Mouse (Mus musculus): ENCODE results near the gene Zscan20. TPM values are rescaled to one million over a fixed set of nuclear protein-coding genes. Genes with fewer than 3 reads are reported as not detected.

Zscan20 gene
- 5.7 and 6.3 TPM in 2 replicates for polyA plus RNA-seq (2016; fragmentation: Nextera tagmentation; extraction: Ambion mirVana)

- no peaks in the 10 kb centered on the region for H3K9me3 ChIP-seq
- under 1% methylated on average over 24 of the region's 24 CpGs for WGBS
- H3K4me1 ChIP-seq (replicated peaks) = peaks cover 18% of the 10 kb centered on the region
- peaks cover 4% of the 10 kb centered on the region; the same call in 1 of the 2 replicates for H3K36me3 ChIP-seq
- no peaks in the 10 kb centered on the region for H3K27me3 ChIP-seq (ENCODE audit: insufficient read depth, poor library complexity, severe bottlenecking)
- peak within 1 kb of the TSS; percentile 89 for H3K27ac ChIP-seq
- peak within 1 kb of the TSS; percentile 86 for H3K4me3 ChIP-seq
- peak; percentile 97 for DNase-seq (ENCODE audit: low spot score)
These were observed at the start of gene Zscan20 for GRCm38 (mm10) chr4:128609925-128610402. Gene Zscan20 (minus strand): TSS chr4:128610098.

- peaks cover 35% of the 10 kb centered on the region for H3K4me1 ChIP-seq (replicated peaks)
- peak overlapping the region; percentile 79; the same call in 1 of the 2 replicates for H3K27ac ChIP-seq
- H3K36me3 ChIP-seq = no peaks in the 10 kb centered on the region
- peak overlapping the region; percentile 77 for H3K4me3 ChIP-seq
- H3K9me3 ChIP-seq = no peaks in the 10 kb centered on the region
- 13% methylated on average over 12 of the region's 12 CpGs for WGBS
- no peak for DNase-seq (ENCODE audit: low spot score)
- peaks cover 40% of the 10 kb centered on the region for H3K27me3 ChIP-seq (ENCODE audit: insufficient read depth, poor library complexity, severe bottlenecking)
These were observed 45.5 kb upstream of the Zscan20 start for GRCm38 (mm10) chr4:128655446-128655845.

GRCm38 (mm10) chr4:128654505-128655381, 44.8 kb upstream of the Zscan20 start, which contains the start of gene Phc2:
Gene Phc2 (plus strand): TSS chr4:128654702.
- peak; percentile 95 for DNase-seq (ENCODE audit: low spot score)
- Histone ChIP-seq H3K4me1 (replicated peaks) (peaks cover 38% of the 10 kb centered on the region), H3K4me3 (peak within 1 kb of the TSS; percentile 77), H3K9me3 (no peaks in the 10 kb centered on the region), H3K27me3 (ENCODE audit: insufficient read depth, poor library complexity, severe bottlenecking) (peaks cover 40% of the 10 kb centered on the region), H3K36me3 (no peaks in the 10 kb centered on the region), H3K27ac (peak within 1 kb of the TSS; percentile 79)
- under 1% methylated on average over 79 of the region's 85 CpGs for WGBS

GRCm38 (mm10) chr4:128652584-128653298, 42.8 kb upstream of the Zscan20 start:
- peak overlapping the region; percentile 50 for H3K27ac ChIP-seq
- H3K27me3 ChIP-seq (ENCODE audit: insufficient read depth, poor library complexity, severe bottlenecking) = peaks cover 32% of the 10 kb centered on the region

GRCm38 (mm10) chr4:128651530-128651929, 41.6 kb upstream of the Zscan20 start:
- WGBS = 69% methylated on average over 3 of the region's 3 CpGs
- H3K9me3 ChIP-seq = no peaks in the 10 kb centered on the region
- DNase-seq (ENCODE audit: low spot score) = no peak
- H3K4me1 ChIP-seq (replicated peaks) = peaks cover 56% of the 10 kb centered on the region
- peaks cover 20% of the 10 kb centered on the region for H3K27me3 ChIP-seq (ENCODE audit: insufficient read depth, poor library complexity, severe bottlenecking)
- H3K36me3 ChIP-seq = no peaks in the 10 kb centered on the region
- H3K27ac ChIP-seq = no peak overlapping the region; the same call in 1 of the 2 replicates
- H3K4me3 ChIP-seq = no peak overlapping the region

More at GRCm38 (mm10) chr4:128652584-128653298, 42.8 kb upstream of the Zscan20 start:
- WGBS = 62% methylated on average over 5 of the region's 5 CpGs
- DNase-seq (ENCODE audit: low spot score) = no peak
- Histone ChIP-seq H3K4me1 (replicated peaks) (peaks cover 52% of the 10 kb centered on the region), H3K36me3 (no peaks in the 10 kb centered on the region), H3K4me3 (no peak overlapping the region), H3K9me3 (no peaks in the 10 kb centered on the region)

- no peak overlapping the region for H3K4me3 ChIP-seq
- no peaks in the 10 kb centered on the region for H3K27me3 ChIP-seq (ENCODE audit: insufficient read depth, poor library complexity, severe bottlenecking)
- peak; percentile 46 for DNase-seq (ENCODE audit: low spot score)
- 59% methylated on average over 8 of the region's 8 CpGs for WGBS
- H3K27ac ChIP-seq = no peak overlapping the region
- no peaks in the 10 kb centered on the region for H3K36me3 ChIP-seq
- H3K9me3 ChIP-seq = no peaks in the 10 kb centered on the region
- peaks cover 36% of the 10 kb centered on the region for H3K4me1 ChIP-seq (replicated peaks)
These were observed 38.8 kb upstream of the Zscan20 start for GRCm38 (mm10) chr4:128648567-128649255.

GRCm38 (mm10) chr4:128646762-128647161, 36.9 kb upstream of the Zscan20 start:
- no peaks in the 10 kb centered on the region for H3K27me3 ChIP-seq (ENCODE audit: insufficient read depth, poor library complexity, severe bottlenecking)
- no peaks in the 10 kb centered on the region for H3K36me3 ChIP-seq
- H3K9me3 ChIP-seq = no peaks in the 10 kb centered on the region
- no peak overlapping the region for H3K27ac ChIP-seq
- H3K4me1 ChIP-seq (replicated peaks) = peaks cover 34% of the 10 kb centered on the region
- 52% methylated on average over 7 of the region's 7 CpGs for WGBS
- no peak overlapping the region for H3K4me3 ChIP-seq
- DNase-seq (ENCODE audit: low spot score) = no peak

- 75% methylated on average over 6 of the region's 6 CpGs for WGBS
- H3K9me3 ChIP-seq = no peaks in the 10 kb centered on the region
- H3K4me1 ChIP-seq (replicated peaks) = peaks cover 34% of the 10 kb centered on the region
- H3K27me3 ChIP-seq (ENCODE audit: insufficient read depth, poor library complexity, severe bottlenecking) = no peaks in the 10 kb centered on the region
- no peak overlapping the region for H3K27ac ChIP-seq
- no peaks in the 10 kb centered on the region for H3K36me3 ChIP-seq
- DNase-seq (ENCODE audit: low spot score) = no peak
- H3K4me3 ChIP-seq = no peak overlapping the region
These were observed 36.0 kb upstream of the Zscan20 start for GRCm38 (mm10) chr4:128645896-128646295.

GRCm38 (mm10) chr4:128641766-128642717, 32.1 kb upstream of the Zscan20 start:
- peaks cover 38% of the 10 kb centered on the region for H3K4me1 ChIP-seq (replicated peaks)
- no peak for DNase-seq (ENCODE audit: low spot score)
- no peaks in the 10 kb centered on the region for H3K9me3 ChIP-seq
- H3K36me3 ChIP-seq = no peaks in the 10 kb centered on the region
- H3K27ac ChIP-seq = peak overlapping the region; percentile 23; the same call in 1 of the 2 replicates
- H3K27me3 ChIP-seq (ENCODE audit: insufficient read depth, poor library complexity, severe bottlenecking) = no peaks in the 10 kb centered on the region; the same call in 1 of the 2 replicates
- WGBS = 63% methylated on average over 23 of the region's 23 CpGs
- H3K4me3 ChIP-seq = no peak overlapping the region

GRCm38 (mm10) chr4:128638265-128638923, 28.5 kb upstream of the Zscan20 start:
- H3K9me3 ChIP-seq = no peaks in the 10 kb centered on the region
- WGBS = 88% methylated on average over 18 of the region's 18 CpGs
- no peak for DNase-seq (ENCODE audit: low spot score)
- H3K4me3 ChIP-seq = no peak overlapping the region
- H3K4me1 ChIP-seq (replicated peaks) = peaks cover 53% of the 10 kb centered on the region
- peak overlapping the region; percentile 18; the same call in 1 of the 2 replicates for H3K27ac ChIP-seq
- no peaks in the 10 kb centered on the region for H3K36me3 ChIP-seq
- H3K27me3 ChIP-seq (ENCODE audit: insufficient read depth, poor library complexity, severe bottlenecking) = no peaks in the 10 kb centered on the region; the same call in 1 of the 2 replicates

GRCm38 (mm10) chr4:128637250-128637649, 27.4 kb upstream of the Zscan20 start:
- Histone ChIP-seq H3K27ac (peak overlapping the region; percentile 71), H3K4me3 (no peak overlapping the region), H3K27me3 (ENCODE audit: insufficient read depth, poor library complexity, severe bottlenecking) (no peaks in the 10 kb centered on the region; the same call in 1 of the 2 replicates), H3K4me1 (replicated peaks) (peaks cover 49% of the 10 kb centered on the region), H3K36me3 (no peaks in the 10 kb centered on the region), H3K9me3 (no peaks in the 10 kb centered on the region)
- 54% methylated on average over 11 of the region's 11 CpGs for WGBS
- no peak for DNase-seq (ENCODE audit: low spot score)
